Mouse (Mus musculus) layer of hippocampus, adult 9-11 months (tissue): ENCODE results near the gene Lclat1.

Experiments used
- DNase-seq: peaks from one replicate; pipeline ENCODE4 v3.0.0; 2022

Gene Lclat1

GRCm38 (mm10) chr17:73210960-73211531 lies 103.3 kb downstream of the Lclat1 start:
- DNase-seq, result no peak

DNA sequence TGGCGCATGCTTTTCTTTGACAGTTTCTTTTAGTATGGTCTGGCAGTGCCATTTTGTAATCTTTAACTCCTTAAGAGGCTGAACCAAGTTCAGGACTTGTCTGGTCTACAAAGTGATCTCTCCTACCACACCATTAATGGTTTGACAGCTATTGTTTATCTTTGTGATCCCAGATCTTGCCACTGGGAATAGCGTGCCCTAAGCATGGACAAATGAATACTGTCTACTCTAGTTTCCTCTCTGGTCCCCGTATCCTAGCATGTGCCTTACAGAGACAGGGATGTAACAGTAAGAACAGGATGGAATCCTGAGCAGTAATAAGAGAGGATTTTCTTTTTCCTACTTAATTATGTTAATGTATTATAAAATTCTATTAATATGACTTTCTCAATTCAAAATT lies 105.0 kb downstream of the Lclat1 start:
- DNase-seq, result no peak

DNA sequence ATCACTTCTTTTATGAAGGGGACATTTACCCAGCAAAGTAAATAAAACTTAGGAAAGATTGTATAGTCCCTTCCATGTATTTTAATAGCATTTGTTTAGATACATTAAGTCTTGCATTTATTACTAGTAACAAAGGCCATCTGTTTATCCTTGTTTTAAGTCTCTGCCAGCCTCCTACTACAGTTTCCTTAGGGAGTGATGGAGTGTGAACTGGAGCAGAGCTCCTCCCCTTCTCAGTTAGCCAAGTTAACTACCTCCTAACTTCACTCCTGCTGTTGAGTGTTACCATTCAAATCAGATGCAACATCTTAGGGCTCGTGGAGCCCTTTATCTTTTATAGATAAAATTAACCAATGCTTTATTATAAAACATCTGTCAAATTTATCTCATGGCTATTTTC lies 105.4 kb downstream of the Lclat1 start:
- no peak for DNase-seq

DNA sequence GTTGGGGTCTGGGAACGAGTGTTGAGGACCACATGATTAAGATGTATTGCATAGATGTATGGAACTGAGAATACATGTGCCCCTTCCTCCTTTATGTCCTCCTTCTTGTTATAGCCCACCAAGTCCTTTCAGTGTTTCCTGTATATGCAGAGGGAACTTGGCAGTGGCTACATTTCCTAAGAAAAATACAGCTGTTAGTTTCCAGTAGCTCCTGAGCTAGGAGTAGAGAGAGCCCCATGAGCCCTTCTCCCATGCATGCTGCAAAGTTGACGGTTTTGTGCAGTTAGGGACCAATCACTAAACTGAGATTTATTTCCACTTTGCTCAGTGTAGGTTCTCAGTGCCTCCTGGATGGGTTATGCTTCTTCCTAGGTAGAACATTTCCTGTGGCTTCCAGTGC lies 105.9 kb downstream of the Lclat1 start:
- no peak for DNase-seq

DNA sequence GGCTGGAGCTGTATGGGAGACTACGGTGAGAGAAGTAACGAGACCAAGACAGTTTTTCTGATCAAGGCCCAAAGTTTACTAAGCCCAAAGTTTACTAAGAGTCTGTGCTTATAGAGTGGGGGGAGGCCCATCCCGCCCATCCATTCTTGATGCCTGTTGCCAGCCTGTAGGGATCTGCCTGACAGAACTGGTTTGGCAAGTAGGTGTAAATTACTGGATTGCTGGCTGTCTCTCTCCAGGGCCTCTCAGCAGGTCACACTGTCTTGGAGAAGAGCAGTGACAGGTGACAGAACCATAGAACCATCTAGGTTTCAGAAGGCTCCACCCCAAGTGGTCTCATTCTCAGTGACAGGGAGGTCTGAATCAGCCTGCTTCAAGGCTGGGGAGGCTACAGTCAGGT lies 109.5 kb downstream of the Lclat1 start:
- DNase-seq, result no peak

DNA sequence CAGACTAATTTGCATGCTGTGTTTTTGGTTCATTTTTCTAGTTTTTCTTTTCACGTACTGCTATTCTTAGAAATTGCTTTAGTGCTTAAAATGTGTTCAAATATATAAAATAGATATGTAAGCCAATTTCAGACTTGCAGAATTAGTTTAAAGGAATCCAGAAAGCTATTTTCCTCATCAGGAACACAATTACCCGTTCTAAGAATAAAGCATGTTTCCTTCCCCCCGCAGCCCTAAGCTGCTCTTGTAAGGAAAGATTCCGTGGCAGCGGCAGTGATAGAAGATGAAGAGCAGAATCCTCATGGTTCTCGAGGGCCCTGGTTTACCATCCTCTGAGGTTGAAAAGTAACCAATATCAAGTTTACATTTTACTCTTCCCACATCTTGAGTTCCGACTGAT lies 113.0 kb downstream of the Lclat1 start:
- no peak for DNase-seq

DNA sequence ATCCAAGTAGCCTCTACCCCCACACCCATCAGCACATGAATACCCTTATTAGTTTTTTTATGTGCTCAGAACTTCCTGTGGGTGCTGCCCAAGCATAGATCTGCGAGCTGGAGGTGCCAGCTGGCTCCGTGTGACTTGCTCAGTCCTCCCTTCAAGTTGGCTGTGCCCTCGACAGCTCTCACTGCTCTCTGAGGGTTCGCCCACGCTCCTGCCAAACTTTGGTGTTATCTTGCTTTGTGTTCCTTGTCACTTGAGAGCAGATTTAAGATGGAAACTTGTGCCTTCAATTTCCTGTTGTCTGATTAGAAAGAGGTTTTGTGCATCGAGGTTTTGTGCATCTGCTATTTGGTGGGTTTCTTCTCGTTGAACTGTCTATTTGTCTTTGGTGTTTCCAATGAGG lies 114.3 kb downstream of the Lclat1 start:
- peak; percentile 28 for DNase-seq

- no peak for DNase-seq
These were observed 117.7 kb downstream of the Lclat1 start for GRCm38 (mm10) chr17:73225442-73225841.

DNA sequence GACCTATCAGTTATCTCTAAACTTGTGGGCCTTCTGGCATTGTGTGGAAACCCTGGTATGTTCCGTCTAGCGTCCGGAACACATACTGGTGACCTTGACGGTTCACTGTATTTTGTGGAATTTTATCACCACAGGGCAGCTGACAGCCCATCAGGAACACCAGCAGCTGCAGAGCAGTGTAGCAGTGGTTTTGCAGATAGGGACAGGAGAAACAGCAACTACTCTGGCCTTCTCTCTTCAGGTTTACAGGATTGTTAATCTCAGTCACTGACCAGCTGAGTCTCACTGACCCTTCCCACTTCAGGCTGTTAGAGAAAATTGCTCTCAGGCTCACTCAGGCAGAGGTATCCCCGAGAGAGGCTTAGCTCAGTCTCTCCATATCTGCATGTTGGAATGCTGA lies 118.2 kb downstream of the Lclat1 start:
- DNase-seq, result no peak

- no peak for DNase-seq
These were observed 118.8 kb downstream of the Lclat1 start for GRCm38 (mm10) chr17:73226595-73226994.

GRCm38 (mm10) chr17:73227361-73227760 lies 119.6 kb downstream of the Lclat1 start:
- no peak for DNase-seq

- DNase-seq, result no peak
These were observed 121.8 kb downstream of the Lclat1 start for GRCm38 (mm10) chr17:73229445-73230155.

DNA sequence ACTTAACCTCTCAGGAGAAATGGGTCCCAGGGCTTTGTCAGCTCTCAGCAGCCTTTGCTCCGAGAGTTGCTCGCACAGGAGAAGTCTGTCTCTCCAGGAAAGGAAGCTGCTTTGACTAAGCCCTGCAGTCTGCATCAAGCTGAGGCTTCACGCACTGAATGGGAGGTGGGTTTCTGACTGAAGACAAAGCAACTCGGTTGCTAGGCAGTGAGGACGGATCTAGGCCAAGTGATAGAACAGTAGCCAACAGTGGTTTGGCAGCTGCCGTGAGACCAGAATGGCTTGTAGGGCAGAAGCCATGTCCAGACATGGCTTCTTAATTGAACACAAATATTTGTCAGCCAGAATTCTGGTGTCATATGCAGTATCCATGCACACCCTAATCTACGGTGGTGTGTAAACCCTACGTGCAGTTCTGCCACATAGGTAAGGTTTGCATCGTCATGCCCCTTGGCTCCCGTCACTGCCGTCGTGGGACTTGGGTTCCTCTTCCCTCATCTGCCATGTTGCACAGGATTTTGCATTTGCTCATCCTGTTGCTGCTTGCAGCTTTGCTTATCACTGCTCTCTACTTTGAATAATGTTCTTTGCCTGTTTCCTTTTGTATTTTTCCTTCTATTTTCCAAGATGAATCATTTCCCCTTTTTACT lies 122.7 kb downstream of the Lclat1 start:
- no peak for DNase-seq

- no peak for DNase-seq
These were observed 123.6 kb downstream of the Lclat1 start for GRCm38 (mm10) chr17:73231337-73231736.

GRCm38 (mm10) chr17:73232593-73232992 lies 124.8 kb downstream of the Lclat1 start:
- no peak for DNase-seq

GRCm38 (mm10) chr17:73233975-73234374 lies 126.2 kb downstream of the Lclat1 start:
- no peak for DNase-seq

- DNase-seq, result peak; percentile 46
These were observed 129.5 kb downstream of the Lclat1 start for GRCm38 (mm10) chr17:73237178-73237853.

DNA sequence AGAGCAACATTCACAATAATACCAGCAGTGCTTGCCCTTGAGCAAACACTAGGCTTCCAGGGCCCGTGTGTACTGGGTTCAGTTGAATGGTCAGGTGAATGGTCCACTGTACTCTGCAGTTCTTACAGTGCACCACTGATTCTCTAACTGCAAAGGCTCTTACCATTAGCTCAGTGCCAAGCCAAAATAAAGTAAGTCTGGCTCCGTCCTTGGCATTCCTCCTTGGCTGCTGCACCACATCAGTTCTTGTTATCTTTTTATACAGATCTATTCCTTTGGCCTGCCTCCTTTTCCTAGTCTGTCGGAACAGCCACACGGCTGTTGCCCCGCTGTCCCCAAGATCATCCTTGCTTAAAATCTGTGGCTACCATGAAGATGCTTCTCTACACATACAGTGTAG lies 130.7 kb downstream of the Lclat1 start:
- no peak for DNase-seq

GRCm38 (mm10) chr17:73241085-73241848 lies 133.5 kb downstream of the Lclat1 start:
- no peak for DNase-seq

GRCm38 (mm10) chr17:73243676-73244075 lies 135.9 kb downstream of the Lclat1 start:
- DNase-seq, result no peak

DNA sequence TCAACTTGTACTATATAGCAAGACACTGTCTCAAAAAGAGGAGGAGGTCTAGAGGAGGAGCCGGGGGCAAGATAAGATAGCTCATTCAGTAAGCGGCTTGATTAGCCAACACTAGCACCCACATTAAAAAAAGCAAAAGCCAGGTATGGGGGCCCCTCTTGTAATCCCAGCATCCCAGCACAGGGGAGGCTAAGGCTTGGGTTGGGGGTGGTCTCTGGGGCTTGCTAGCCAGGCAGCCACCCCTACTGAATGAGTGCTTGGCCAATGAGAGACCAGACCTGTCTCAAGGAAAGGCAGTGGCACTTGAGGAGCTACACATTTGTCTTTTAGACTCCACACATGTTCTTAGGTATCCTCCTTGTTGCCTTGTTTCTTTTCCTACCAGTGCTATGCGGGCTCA lies 136.8 kb downstream of the Lclat1 start:
- DNase-seq, result no peak

- no peak for DNase-seq
These were observed 137.4 kb downstream of the Lclat1 start for GRCm38 (mm10) chr17:73245089-73245684.

- no peak for DNase-seq
These were observed 138.3 kb downstream of the Lclat1 start for GRCm38 (mm10) chr17:73246036-73246435.
